Mouse (Mus musculus) left cerebral cortex, postnatal 36 days (tissue): ENCODE data around the gene Tesc. TPM values are rescaled to one million over a fixed set of nuclear protein-coding genes. Genes with fewer than 3 reads are reported as not detected.

Experiments used
- DNase-seq, 2 experiments: peaks; one replicate each; pipeline ENCODE4 v3.0.0; 2021 to 2022; ENCODE audit warnings: low spot score in 2 of 2, mixed read lengths in 1 of 2
- intact Hi-C: fragments of 180-260 bp; cut with DNase I; formaldehyde crosslinking; loops from one replicate; pipeline ENCODE4 v1.15.1; 2025
- total RNA-seq, 2 experiments: library from RNA; stranded (reverse); gene quantifications; 2 replicates each; pipeline ENCODE4 v1.2.3; 2021

Gene Tesc
- total RNA-seq: 10 to 100 TPM; 83.4 to 97.3 TPM

DNA sequence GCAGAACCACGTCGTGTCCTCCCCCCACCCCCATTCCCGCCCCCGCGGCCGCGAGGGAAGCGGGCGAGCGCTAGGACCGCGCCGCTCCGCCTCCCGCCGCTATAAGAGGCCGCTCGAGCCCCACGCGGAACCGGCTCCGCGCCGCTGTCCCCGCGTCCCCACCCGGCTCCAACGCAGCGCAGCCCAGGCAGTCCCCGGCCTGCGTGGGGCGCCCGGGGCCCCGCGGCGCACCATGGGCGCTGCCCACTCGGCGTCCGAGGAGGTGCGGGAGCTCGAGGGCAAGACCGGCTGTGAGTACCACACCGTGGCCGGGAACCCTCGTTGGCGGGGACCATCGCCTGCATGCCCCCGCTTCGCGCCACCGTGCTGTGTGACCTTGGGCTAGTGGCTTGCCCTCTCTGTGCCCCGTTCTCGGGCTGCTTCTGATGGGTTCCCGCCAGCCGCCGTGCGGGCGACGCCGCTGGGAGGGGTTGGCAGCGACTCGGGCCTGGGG lies at the start of gene Tesc:
Tesc (plus strand) TSS at position 46 of the 493 bp plus-strand sequence.
- intact Hi-C loops: loop anchor here (5.0 kb wide), 1 partner anchor 40 kb away; no protein-coding TSS in a partner anchor

DNA sequence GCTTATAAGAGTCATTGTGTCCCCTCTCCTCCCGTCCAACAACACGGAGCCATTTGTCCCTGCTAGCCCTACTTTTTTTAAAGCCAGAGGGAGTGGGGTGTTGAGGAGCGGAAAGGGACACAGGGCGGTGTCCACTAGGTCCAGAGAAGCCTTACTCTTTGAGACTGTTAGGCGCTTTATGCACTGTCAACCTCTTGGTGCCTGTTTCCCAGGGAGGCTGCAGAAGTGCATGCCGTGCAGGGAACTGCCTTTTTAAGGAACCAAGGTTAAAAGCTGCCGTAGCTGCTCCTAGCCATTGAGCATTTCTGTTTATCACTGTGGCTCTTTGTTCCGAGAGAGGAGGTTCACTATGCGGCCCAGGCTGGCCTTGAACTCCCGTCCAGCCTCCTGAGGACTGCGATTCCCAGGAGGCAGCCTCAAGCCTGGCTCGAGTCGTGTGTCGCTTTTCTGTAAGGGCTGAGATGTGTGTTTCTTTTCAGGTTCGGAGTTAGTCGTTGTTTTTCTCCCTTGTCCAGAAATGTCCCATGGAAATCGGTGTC lies 49.3 kb upstream of the Tesc start:
- intact Hi-C loops: no loop called here
- DNase-seq: no peak

More for the DNA sequence above, at the start of gene Tesc:
- peak in 1 of 2 experiments; percentile 61 for DNase-seq

DNA sequence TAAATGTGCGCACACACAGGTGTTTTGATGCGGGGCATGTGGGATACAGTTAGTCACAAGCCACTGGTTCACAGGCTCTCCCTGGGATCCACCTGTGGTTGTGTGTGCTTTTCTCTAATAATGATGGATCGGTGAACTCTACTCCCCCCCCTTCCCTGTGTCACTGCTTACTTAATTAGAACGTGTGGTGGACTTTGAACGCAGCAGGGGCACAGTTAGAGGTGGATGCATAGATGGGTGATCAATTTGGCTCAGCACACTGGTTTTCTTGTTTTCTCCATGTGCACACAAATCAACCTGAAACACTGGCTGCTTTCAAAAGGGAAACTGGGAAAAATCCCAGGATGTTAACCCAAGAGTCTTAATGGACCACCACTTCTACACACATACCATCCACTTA lies 48.5 kb upstream of the Tesc start:
- no peak for DNase-seq
- intact Hi-C loops: no loop called here

DNA sequence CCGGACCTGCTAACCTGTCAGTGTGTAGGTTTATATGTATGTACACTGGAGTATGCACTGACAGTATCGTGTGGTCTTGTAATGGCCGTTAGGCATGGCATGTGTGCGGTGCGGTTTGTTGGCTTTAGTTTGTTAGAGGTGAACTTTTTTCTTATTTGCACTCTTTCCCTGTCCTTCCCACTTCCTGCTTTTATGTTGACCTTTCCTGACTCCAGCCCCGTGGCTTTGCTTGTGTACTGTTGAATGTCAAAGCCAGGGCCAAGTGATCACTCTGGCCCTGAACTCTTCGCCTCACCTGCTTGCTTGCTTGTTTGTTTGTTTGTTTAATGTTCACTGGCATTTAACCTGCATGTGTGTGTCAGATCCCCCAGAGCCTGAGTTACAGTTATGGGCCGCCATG lies 46.6 kb upstream of the Tesc start:
- DNase-seq: no peak
- intact Hi-C loops: no loop called here

DNA sequence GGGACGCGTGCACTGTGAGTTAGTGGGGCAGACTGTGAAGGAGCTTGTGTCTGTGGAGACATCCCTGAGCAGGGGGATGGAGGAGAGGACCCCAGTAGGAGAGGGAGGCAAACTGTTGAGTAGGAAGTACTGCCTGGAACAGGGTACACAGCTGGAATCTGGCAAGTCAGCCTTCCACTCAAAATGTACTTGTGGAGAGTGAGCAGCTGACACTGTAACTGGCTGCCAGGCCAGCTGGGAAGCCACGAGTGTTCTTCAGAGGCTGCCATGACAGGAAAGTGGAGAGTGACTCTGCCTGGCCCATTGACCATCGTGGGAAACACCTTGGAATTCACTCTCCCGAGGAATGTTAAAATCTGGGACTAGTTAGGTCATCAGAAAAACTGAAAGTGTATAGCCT lies 45.6 kb upstream of the Tesc start:
- intact Hi-C loops: no loop called here
- DNase-seq: no peak

DNA sequence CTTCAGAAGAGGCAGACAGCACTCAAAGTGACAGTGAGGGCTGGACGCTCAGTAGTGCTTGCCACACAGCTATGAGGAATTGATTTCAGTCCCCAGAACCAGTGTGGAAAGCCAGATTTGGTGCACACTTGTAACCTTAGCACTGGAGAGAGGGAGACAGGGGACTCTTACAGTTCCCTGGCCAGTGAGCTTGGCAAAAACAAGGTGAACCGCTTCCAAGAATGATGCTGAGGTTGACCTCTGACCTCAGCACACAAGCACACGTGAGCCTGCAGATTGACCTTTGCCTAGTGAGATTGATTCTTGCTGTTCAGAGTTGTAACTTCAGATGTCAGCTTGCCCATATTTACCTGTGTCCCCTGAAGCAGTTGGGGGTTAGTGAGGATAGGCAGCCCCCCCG lies 41.2 kb upstream of the Tesc start:
- intact Hi-C loops: no loop called here
- no peak for DNase-seq

DNA sequence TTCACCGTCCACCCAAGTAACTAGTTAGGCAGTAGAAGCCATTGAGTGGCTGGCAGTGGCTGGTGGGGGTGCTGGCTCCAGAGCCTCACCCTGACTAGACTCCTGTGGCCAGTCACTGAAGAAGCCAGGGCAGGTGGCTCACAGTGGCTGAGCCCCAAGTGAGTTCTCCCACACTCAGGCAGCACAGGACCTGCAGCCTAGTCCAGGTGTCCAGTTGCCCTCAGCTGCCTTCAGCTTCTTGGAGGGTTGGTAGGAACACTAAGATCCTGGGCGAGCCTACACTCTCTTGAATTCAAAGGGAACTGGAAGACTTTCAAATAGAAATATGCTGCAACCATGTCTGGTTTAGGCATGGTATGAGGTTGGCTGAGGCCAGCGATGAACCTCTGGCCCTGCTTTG lies 39.7 kb upstream of the Tesc start:
- intact Hi-C loops: no loop called here
- DNase-seq: no peak

DNA sequence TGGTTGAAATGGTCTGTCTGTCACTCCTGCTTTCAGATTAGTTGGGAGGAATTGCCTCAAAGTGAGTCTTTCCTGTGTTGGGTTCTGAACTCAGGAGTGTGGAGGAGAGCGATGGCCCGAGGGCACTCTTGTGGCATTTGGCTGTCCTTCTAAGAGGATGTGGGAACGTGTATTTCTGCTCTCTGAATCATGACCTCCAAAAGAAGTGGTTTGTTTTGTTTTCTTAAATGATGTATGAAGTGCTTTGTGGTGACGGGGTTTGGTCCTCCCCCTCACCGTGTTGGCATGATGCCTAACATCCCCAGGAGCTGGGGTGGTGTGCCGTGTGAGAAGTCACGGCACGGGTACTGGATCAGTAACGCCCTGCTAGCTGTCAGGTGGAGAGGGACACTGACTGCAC lies 39.2 kb upstream of the Tesc start:
- intact Hi-C loops: no loop called here
- DNase-seq: no peak

DNA sequence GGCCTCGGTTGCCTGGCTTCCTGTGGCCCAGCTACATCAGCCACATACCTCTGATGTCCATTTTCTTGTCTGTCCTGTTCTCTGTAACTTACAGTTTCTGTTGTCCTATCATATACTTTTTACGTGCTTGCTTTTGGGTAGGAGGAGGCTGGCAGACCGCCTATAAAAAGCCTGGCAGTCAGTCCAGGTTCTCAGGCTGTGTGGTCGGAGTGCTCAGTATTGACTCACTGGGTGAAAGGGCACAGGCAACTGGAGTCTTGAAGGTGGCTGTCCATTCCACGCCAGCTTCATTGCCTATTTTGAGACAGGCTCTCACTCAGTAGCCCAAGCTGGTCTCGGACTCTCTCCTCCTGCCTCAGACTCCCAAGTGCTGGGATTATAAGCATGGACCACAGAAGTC lies 37.8 kb upstream of the Tesc start:
- intact Hi-C loops: no loop called here
- DNase-seq: no peak

DNA sequence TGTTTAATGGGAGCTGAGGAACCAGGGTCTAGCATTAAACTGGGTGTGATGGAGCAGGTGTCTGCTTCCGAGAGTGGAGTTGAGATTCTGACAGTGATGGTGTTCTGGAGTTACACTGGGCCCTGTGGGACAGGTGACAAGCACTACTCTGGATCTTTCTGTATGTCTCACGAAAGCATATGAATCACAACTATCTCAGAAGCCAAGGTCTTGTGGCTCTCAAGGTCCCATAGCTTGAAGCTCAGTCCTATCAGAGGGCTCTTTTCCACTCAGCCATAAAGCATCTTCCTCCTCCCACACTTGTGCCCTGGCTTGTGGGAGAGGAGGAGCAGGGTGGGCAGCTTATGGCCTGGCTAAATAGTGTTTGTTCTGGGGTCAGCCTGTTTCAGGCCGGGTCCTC lies 36.6 kb upstream of the Tesc start:
- no peak for DNase-seq
- intact Hi-C loops: no loop called here

DNA sequence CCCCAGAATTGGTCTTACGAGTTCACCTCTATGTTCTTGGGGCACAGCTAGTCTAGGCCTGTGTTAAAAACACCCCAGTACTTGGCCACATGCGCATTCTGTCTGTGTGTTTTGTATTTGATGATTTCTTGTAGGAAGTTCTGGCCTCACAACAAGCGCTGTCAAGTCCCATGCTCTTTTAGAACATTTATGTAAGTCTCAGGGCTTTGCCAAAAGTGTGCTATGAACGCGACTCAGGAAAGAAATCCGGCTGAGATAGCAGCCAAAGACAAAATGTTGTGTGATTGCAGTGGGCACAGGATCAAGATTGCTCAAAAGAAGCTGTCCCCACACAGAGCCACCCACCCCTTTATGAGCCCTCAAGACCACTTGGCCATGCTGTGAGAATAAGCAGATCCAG lies 34.0 kb upstream of the Tesc start:
- intact Hi-C loops: no loop called here
- peak in 1 of 2 experiments; percentile 59 for DNase-seq

DNA sequence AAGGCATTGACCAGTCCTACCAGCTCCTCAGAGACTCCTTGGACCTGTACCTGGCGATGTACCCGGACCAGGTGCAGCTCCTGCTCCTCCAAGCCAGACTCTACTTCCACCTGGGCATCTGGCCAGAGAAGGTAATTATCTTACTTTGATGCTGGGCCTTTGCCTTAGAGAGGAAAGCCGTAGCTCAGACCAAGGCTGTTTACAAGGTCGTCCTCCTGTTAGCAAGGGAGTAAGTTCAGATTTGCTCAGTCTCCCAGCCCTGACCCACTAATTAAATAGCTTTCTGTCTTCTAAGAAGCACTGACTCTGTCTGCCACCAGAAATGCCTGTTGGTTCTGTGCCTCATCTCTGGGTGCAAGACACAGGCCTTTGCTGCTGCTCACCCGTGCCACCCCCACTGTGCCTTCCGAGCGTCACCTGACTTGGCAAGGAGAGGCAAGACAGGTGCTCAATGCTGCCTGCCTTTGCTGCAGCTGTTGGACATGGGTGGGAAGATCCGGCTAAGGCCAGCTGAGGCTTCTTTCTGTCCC lies 32.1 kb upstream of the Tesc start:
- intact Hi-C loops: no loop called here
- no peak for DNase-seq

DNA sequence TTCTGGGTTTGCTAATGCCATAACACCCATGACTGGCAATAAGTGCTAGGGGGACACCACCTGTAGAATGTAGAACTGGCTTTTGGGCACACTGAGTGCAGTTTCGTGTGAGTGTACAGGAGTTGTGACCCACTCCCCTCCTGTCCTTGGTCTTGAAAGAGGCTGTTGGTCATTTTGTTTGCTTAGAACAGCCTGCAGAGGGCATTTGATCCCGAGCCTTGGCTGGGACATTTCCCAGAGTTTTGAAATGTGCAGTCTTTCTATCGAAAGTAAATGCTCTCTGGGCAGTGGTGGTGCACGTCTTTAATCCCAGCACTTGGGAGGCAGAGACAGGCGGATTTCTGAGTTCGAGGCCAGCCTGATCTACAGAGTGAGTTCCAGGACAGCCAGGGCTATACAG lies 31.6 kb upstream of the Tesc start:
- no peak for DNase-seq
- intact Hi-C loops: no loop called here

DNA sequence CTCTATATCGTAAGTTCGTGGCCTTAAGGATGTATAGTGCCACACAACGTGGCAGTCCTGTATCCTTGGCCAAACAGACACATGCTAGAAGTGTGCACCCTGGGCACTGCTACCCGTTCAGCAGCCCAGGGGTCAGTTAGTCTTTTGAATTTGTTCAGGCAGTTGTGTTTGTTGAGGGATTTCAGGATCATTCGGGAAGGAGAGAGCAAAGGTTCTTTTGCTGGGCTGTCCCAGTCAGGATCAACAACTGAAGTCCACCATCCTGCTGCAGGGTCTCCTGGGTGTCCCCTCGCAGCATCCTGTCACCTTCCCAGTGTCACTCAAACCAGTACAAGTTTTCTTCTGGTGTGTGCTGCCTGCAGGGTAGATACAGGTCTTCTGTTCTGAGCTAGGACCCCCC lies 31.0 kb upstream of the Tesc start:
- no peak for DNase-seq
- intact Hi-C loops: no loop called here

DNA sequence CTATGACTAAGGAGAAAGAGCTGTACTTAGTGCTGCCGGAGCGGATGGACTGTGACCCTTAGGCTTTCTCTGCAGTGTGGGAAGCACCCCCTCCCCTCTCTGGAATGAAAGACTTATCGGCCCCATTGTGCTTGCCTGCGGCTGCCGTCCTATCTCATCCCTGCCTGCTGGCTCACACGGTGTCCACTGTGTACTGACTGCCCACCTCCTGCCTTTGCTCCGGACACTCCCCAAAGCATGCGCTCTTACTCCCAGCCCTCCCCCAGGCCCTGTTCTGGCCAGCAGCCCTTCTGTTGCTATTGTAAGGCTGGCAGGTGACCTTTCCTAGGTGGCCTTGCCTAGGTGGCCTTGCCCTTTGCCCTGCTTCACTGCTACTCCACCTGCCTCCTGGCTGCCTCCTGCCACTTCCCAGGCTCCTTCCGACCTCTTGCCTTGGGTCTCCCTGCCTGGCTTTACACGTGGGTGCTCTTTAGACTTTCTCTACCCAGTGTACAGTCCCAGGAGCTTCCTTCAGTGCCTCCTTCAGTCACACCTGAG lies 30.0 kb upstream of the Tesc start:
- DNase-seq: no peak
- intact Hi-C loops: no loop called here

DNA sequence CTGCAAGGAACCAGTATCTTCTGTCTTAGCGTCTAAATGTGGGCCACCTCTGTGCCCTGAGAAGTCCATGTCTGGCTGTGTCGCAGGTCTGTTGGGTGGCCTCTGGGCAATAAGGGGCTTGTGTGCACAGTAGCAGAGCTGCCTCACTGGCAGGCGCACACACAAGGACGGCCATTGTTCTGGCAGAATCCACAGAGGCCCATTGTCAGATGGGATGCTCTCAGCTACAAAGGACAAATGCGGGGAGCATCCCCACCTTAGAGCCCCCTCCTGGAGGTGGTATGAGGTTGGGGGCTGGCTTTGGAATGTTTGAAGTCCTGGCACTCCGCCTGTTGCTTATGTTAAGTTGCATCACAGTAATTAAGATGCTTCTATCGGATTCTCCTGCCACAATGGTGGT lies 28.5 kb upstream of the Tesc start:
- no peak for DNase-seq
- intact Hi-C loops: no loop called here

DNA sequence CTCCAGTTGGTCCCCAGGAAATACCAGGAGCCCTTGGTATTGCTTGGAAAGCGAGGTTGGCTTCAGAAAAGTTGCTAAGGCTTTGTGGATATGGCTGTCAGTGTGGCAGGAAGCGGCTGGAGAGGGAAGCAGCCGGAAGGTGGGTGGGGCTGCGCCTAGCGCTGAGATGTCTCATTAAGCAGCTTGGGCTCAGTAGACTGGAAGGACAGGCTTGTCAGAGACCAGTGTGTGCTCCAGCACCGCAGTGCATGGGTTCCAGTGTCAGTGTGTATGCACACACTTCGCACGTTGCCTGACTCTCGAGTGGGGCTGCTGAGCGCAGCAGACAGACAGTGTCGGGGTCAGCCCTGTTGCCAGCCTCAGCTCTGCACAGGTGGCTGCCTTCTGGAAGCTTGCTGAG lies 28.0 kb upstream of the Tesc start:
- DNase-seq: peak in 1 of 2 experiments; percentile 57
- intact Hi-C loops: no loop called here

DNA sequence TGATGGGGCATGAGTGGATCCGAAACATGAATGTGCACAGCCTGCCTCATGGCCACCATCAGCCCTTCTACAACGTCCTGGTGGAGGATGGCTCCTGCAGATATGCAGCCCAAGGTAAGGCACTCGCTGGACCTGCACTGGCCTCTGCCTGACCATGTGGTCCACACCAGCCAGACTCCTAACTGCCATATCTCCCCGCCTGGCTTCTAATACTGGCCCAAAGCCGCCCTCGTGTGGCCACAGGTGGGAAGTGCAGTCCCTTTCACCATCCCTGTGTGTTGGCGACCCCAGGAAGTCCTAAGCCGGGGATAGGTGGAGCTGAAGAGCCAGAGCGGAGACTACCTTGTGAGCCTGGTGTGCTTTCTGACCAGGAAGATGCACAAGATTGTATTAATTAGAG lies 25.5 kb upstream of the Tesc start:
- intact Hi-C loops: no loop called here

DNA sequence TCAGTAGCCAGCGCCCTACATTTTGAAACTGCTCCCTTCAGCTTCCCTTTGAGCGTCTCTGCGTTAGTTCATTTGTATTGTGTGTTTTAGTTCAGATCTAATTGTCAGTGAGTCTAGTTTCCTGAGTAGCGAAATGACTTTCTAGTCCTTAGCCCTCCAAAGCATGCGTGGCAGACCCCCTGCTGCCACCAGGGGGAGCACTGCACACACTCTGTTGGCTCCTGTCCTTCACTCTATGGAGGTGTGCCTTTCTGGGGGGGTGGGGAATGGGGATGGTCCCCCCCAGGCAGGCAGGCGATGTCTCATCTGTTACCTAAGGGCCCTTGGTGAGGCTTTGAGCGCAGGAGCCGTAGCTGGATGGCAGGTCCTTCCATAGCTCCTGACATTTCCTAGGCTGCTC lies 22.9 kb upstream of the Tesc start:
- intact Hi-C loops: loop anchor here (2.0 kb wide), 1 partner anchor 64 kb away; no protein-coding TSS in a partner anchor

More for the DNA sequence above, 25.5 kb upstream of the Tesc start:
- DNase-seq: peak; percentile 52 to 64

DNA sequence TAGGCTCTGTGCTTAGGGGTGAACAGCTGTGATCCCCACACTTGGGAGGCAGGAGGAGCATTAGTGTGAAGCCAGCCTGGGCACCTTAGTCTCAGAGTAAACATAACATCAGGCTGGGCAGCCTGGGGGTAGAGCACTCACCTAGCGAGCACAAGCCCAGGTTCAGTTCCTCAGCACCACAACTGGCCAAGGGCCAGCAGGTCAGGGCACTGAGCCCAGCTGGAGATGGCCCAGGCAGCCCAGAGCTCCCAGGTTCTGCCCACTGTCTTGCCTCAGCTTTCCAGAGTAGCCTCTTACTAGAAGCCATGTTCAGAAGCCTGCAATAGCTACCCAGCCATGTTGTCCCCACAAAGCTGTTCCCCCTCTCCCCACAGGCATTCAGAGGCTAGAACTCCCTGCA lies 21.8 kb upstream of the Tesc start:
- intact Hi-C loops: loop anchor here (2.0 kb wide), 1 partner anchor 63 kb away; no protein-coding TSS in a partner anchor

More for the DNA sequence above, 22.9 kb upstream of the Tesc start:
- DNase-seq: peak; percentile 57 to 65

DNA sequence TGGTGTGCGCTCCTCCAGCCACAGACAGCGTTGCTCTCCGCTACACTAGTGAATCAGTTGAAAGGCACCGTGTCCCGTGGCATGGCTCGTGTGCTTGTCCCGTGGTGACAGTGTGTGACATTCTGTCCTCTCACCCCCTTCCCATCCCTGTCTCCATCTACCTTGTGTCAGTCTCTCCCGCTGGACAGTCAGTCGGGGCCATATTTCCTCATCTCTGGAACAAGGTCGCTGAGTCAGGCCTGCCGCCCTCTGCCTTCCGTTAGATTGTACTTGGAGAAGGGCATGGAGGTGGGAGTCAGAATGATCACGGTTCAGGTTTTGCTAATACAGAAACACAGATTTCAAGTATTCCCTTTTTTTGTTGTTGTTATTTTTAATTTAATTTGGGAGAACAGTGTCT lies 19.2 kb upstream of the Tesc start:
- intact Hi-C loops: no loop called here
- no peak for DNase-seq

More for the DNA sequence above, 21.8 kb upstream of the Tesc start:
- DNase-seq: no peak
